Comparison of ENCODE assay signal across 14 mouse cellular contexts in genomic region chr1:190264501-190264900, GRCm38 (mm10).
"Had no signal": no experiment of that assay in that cellular context is flagged by ENCODE, and none has a peak within 500 bp of the region (broad histone marks: within the 10 kb centered on the region; RNA-seq: fewer than 3 reads in every experiment).

No protein-coding gene starts in this region.

- DNase-seq: kidney, adult 2 months; kidney, postnatal 25 days; layer of hippocampus, adult 9-11 months; liver, postnatal 0 days; lung, postnatal 10 days; lung, postnatal 4 days; midbrain, embryonic 14.5 days; thymus, adult 18-20 months; thymus, postnatal 36 days had no signal

- H3K4me1 ChIP-seq: limb, embryonic 15.5 days; lung, embryonic 15.5 days had no signal

- H3K4me3 ChIP-seq: kidney, embryonic 15.5 days; layer of hippocampus, adult 2 months; limb, embryonic 12.5 days; limb, embryonic 15.5 days; lung, embryonic 15.5 days had no signal
